Mouse (Mus musculus) hindbrain, embryonic 10.5 days (tissue): Measurements from ENCODE around the gene Gstp3. TPM values are rescaled to one million over a fixed set of nuclear protein-coding genes. Genes with fewer than 3 reads are reported as not detected.

Experiments
- DNase-seq: peaks from one replicate; pipeline ENCODE4 v3.0.0-alpha.2; 2017; ENCODE audit warnings: low spot score
- H3K27ac ChIP-seq: fragments of 300-500 bp; sonication (generic); 2 replicates; pipeline ENCODE4 v1.5.1; 2016; ENCODE audit warnings: mild to moderate bottlenecking, moderate library complexity
- H3K27me3 ChIP-seq: fragments of 300-500 bp; sonication (generic); 2 replicates; pipeline ENCODE4 v1.6.1; 2016; ENCODE audit warnings: mild to moderate bottlenecking; ENCODE audit not compliant: poor library complexity, insufficient read depth, severe bottlenecking
- H3K36me3 ChIP-seq: fragments of 300-500 bp; sonication (generic); 2 replicates; pipeline ENCODE4 v1.6.1; 2016; ENCODE audit warnings: mild to moderate bottlenecking, moderate library complexity
- H3K4me1 ChIP-seq: fragments of 300-500 bp; sonication (generic); replicated peaks from 2 replicates; pipeline ENCODE4 v1.6.1; 2016; ENCODE audit warnings: mild to moderate bottlenecking
- H3K4me3 ChIP-seq: fragments of 300-500 bp; sonication (generic); 2 replicates; pipeline ENCODE4 v1.5.1; 2016; ENCODE audit warnings: mild to moderate bottlenecking, moderate library complexity
- H3K9me3 ChIP-seq: fragments of 300-500 bp; sonication (generic); 2 replicates; pipeline ENCODE4 v1.6.1; 2016; ENCODE audit warnings: mild to moderate bottlenecking, moderate library complexity
- WGBS: fragments of 180-500 bp; shearing (Covaris S2); methylation state at CpG from one replicate; pipeline ENCODE4 v1.1.7; 2016; 5-methylcytosine and 5-hydroxymethylcytosine counted together
- polyA plus RNA-seq: library from polyadenylated mRNA; unstranded; fragments of >200 nt; fragmentation: Nextera tagmentation; extraction: Ambion mirVana; gene quantifications from 2 replicates; pipeline ENCODE4 v1.2.1, GENCODE M21; 2016

Gene Gstp3
- polyA plus RNA-seq, 1 experiment from 2014 or later: not detected

- H3K9me3 ChIP-seq: no peaks in the 10 kb centered on the region
- H3K36me3 ChIP-seq: no peaks in the 10 kb centered on the region
- 90% methylated on average over 15 of the region's 15 CpGs for WGBS
- peaks cover 10% of the 10 kb centered on the region for H3K4me1 ChIP-seq
- peaks cover 10% of the 10 kb centered on the region; the same call in 1 of the 2 replicates for H3K27me3 ChIP-seq
- no peak overlapping the region for H3K27ac ChIP-seq
- no peak overlapping the region for H3K4me3 ChIP-seq
- no peak for DNase-seq
These were observed 26.8 kb upstream of the Gstp3 start for GRCm38 (mm10) chr19:4086156-4086555.

- Histone ChIP-seq H3K27ac (no peak overlapping the region), H3K36me3 (no peaks in the 10 kb centered on the region), H3K4me3 (no peak overlapping the region), H3K9me3 (no peaks in the 10 kb centered on the region), H3K4me1 (peaks cover 11% of the 10 kb centered on the region), H3K27me3 (0 out of 2 replicates have a peak, but pooled peaks cover 5% of the 10 kb centered on the region)
- WGBS: 92% methylated on average over 1 of the region's 1 CpGs
- no peak for DNase-seq
These were observed 25.6 kb upstream of the Gstp3 start for GRCm38 (mm10) chr19:4084984-4085383.

DNA sequence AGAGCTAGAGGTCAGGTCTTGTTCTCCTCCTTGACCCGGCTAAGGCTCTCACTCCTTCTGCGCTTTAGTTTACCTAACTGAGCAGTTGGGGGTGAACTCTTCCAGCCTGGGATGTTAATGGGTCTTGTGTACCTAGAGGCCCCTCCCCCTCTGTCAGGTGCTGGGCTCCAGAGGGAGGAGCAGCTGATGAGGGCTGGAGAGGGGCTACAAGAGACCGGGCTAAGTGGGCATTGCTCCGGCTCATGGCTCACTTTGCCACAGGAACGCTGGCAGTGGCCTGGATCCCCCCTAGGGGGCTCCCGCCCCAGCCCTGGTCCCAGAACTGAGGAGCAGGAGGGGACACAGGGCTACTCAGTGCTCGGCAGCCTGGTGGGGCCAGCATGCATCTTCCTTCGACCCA is 24.5 kb upstream of the Gstp3 start:
- 33% methylated on average over 8 of the region's 8 CpGs for WGBS
- DNase-seq: no peak

GRCm38 (mm10) chr19:4083316-4083715 is 23.9 kb upstream of the Gstp3 start:
- Histone ChIP-seq H3K4me3 (no peak overlapping the region), H3K36me3 (no peaks in the 10 kb centered on the region), H3K9me3 (no peaks in the 10 kb centered on the region), H3K27me3 (0 out of 2 replicates have a peak, but pooled peaks cover 5% of the 10 kb centered on the region), H3K27ac (no peak overlapping the region), H3K4me1 (peaks cover 11% of the 10 kb centered on the region)
- DNase-seq: no peak
- 80% methylated on average over 7 of the region's 7 CpGs for WGBS

More for the DNA sequence above, 24.5 kb upstream of the Gstp3 start:
- Histone ChIP-seq H3K27me3 (0 out of 2 replicates have a peak, but pooled peaks cover 5% of the 10 kb centered on the region), H3K4me1 (peaks cover 11% of the 10 kb centered on the region), H3K27ac (no peak overlapping the region; the same call in 1 of the 2 replicates), H3K4me3 (no peak overlapping the region), H3K36me3 (no peaks in the 10 kb centered on the region), H3K9me3 (no peaks in the 10 kb centered on the region)

- Histone ChIP-seq H3K36me3 (no peaks in the 10 kb centered on the region), H3K9me3 (no peaks in the 10 kb centered on the region), H3K27me3 (0 out of 2 replicates have a peak, but pooled peaks cover 5% of the 10 kb centered on the region), H3K4me3 (no peak overlapping the region), H3K4me1 (peaks cover 11% of the 10 kb centered on the region), H3K27ac (no peak overlapping the region)
- DNase-seq: no peak
- WGBS: 84% methylated on average over 11 of the region's 11 CpGs
These were observed 23.0 kb upstream of the Gstp3 start for GRCm38 (mm10) chr19:4082219-4082965.

DNA sequence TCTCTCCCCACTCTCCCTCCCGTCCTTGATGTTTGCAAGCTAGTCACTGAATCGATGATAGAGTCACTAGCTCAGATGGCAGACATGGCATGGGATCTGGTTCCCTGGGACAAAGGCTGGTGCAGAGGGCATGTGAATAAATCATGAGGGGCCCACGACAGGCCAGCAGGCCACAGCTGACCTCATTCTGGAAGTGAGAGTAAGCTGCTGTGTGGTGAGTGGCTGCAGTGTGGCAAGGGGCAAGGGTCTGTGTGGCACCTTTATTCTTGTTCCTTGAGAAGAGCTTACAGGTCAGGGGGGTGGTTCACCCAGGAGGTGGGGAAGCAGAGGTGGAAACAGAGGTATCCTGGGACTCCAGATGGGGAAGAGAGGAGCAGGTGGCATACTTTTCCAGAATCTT is 22.0 kb upstream of the Gstp3 start, which contains the start of gene Cabp2:
Cabp2 (plus strand) TSS at position 185 of the 400 bp plus-strand sequence.
- 64% methylated on average over 3 of the region's 3 CpGs for WGBS
- DNase-seq: no peak
- Histone ChIP-seq H3K4me3 (no peak within 1 kb of the TSS), H3K36me3 (no peaks in the 10 kb centered on the region), H3K9me3 (no peaks in the 10 kb centered on the region), H3K27ac (no peak within 1 kb of the TSS), H3K27me3 (0 out of 2 replicates have a peak, but pooled peaks cover 5% of the 10 kb centered on the region), H3K4me1 (peaks cover 11% of the 10 kb centered on the region)

- Histone ChIP-seq H3K4me1 (peaks cover 11% of the 10 kb centered on the region), H3K27me3 (0 out of 2 replicates have a peak, but pooled peaks cover 5% of the 10 kb centered on the region), H3K27ac (no peak overlapping the region), H3K36me3 (no peaks in the 10 kb centered on the region), H3K9me3 (no peaks in the 10 kb centered on the region), H3K4me3 (no peak overlapping the region)
- DNase-seq: no peak
- WGBS: 63% methylated on average over 8 of the region's 8 CpGs
These were observed 21.2 kb upstream of the Gstp3 start for GRCm38 (mm10) chr19:4080511-4081009.

- 75% methylated on average over 1 of the region's 1 CpGs for whole genome bisulfite sequencing
- peaks cover 11% of the 10 kb centered on the region for H3K4me1 ChIP-seq
These were observed 20.2 kb upstream of the Gstp3 start for GRCm38 (mm10) chr19:4079594-4079993.

GRCm38 (mm10) chr19:4075531-4075930 is 16.2 kb upstream of the Gstp3 start:
- no peak for DNase-seq
- H3K27ac ChIP-seq: no peak overlapping the region
- H3K9me3 ChIP-seq: no peaks in the 10 kb centered on the region
- no peak overlapping the region for H3K4me3 ChIP-seq
- no peaks in the 10 kb centered on the region for H3K36me3 ChIP-seq
- 82% methylated on average over 1 of the region's 1 CpGs for WGBS
- peaks cover 4% of the 10 kb centered on the region; the same call in 1 of the 2 replicates for H3K4me1 ChIP-seq
- no peaks in the 10 kb centered on the region for H3K27me3 ChIP-seq

More at GRCm38 (mm10) chr19:4079594-4079993, 20.2 kb upstream of the Gstp3 start:
- Histone ChIP-seq H3K9me3 (no peaks in the 10 kb centered on the region), H3K36me3 (no peaks in the 10 kb centered on the region), H3K27me3 (0 out of 2 replicates have a peak, but pooled peaks cover 5% of the 10 kb centered on the region), H3K4me3 (no peak overlapping the region), H3K27ac (no peak overlapping the region)
- no peak for DNase-seq

GRCm38 (mm10) chr19:4072706-4073424 is 13.5 kb upstream of the Gstp3 start:
- Histone ChIP-seq H3K27me3 (no peaks in the 10 kb centered on the region), H3K4me1 (peaks cover 5% of the 10 kb centered on the region; the same call in 1 of the 2 replicates), H3K36me3 (no peaks in the 10 kb centered on the region), H3K9me3 (no peaks in the 10 kb centered on the region), H3K4me3 (no peak overlapping the region), H3K27ac (no peak overlapping the region)
- DNase-seq: no peak
- 83% methylated on average over 6 of the region's 6 CpGs for WGBS

DNA sequence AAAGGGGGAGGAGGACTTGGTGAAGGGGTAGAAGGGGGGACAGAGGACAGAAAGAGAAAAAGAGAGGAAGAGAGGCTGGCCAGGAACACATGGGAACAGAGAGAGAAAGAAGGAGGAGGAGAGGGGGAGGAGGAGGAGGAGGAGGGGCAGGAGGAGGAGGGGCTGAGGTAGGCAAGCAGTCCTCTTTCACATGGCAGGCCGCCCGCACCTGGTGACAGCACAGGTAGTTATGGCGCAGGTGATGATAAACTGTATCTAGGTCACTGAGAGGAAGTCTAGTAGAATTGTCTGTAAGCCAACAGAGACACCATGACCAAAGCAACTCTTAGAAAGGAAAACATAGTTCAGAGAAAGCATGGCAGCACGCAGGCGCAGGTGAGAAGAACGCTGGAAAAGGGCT is 12.0 kb upstream of the Gstp3 start:
- no peak overlapping the region for H3K4me3 ChIP-seq
- H3K27ac ChIP-seq: no peak overlapping the region
- H3K9me3 ChIP-seq: no peaks in the 10 kb centered on the region
- H3K27me3 ChIP-seq: no peaks in the 10 kb centered on the region
- H3K4me1 ChIP-seq: peaks cover 5% of the 10 kb centered on the region; the same call in 1 of the 2 replicates
- no peaks in the 10 kb centered on the region for H3K36me3 ChIP-seq
- 91% methylated on average over 6 of the region's 6 CpGs for WGBS
- DNase-seq: no peak

GRCm38 (mm10) chr19:4070756-4071155 is 11.4 kb upstream of the Gstp3 start:
- Histone ChIP-seq H3K9me3 (no peaks in the 10 kb centered on the region), H3K27me3 (no peaks in the 10 kb centered on the region), H3K27ac (no peak overlapping the region), H3K4me1 (peaks cover 5% of the 10 kb centered on the region; the same call in 1 of the 2 replicates), H3K36me3 (no peaks in the 10 kb centered on the region), H3K4me3 (no peak overlapping the region)
- 82% methylated on average over 8 of the region's 8 CpGs for WGBS
- DNase-seq: no peak
